Mouse (Mus musculus) CH12.LX (cell line): ENCODE measurements at regions not wholly inside any gene's neighbourhood (a gene's known extent, or its start where the extent isn't known, plus 50 kb on each side); places are given as distances from the start of the nearest gene placed in this dataset.

Experiments
- BHLHE40 ChIP-seq: IDR thresholded peaks from 2 replicates; pipeline ENCODE4 v1.6.1; 2011; ENCODE audit warnings: mild to moderate bottlenecking, low read depth, low read length, improper control_type of control experiment
- CTCF ChIP-seq, 2 experiments: IDR thresholded peaks in 1 of 2; conservative IDR thresholded peaks in 1 of 2; 2 replicates each; pipeline ENCODE4 v1.5.1; 2011 to 2012; ENCODE audit warnings: low read depth in 2 of 2, low read length in 2 of 2, improper control_type of control experiment in 1 of 2, inconsistent platforms in 1 of 2, mild to moderate bottlenecking in 1 of 2, moderate library complexity in 1 of 2
- EP300 ChIP-seq: IDR thresholded peaks from 2 replicates; pipeline ENCODE4 v1.6.1; 2011; ENCODE audit warnings: low read length, improper control_type of control experiment
- GABPA ChIP-seq: IDR thresholded peaks from 2 replicates; pipeline ENCODE4 v1.6.1; 2012; ENCODE audit warnings: low read depth, low read length, improper control_type of control experiment, inconsistent platforms; ENCODE audit not compliant: insufficient replicate concordance
- MAFK ChIP-seq: IDR thresholded peaks from 2 replicates; pipeline ENCODE4 v1.6.1; 2011; ENCODE audit warnings: low read length, improper control_type of control experiment; ENCODE audit not compliant: insufficient replicate concordance
- MAX ChIP-seq: IDR thresholded peaks from 2 replicates; pipeline ENCODE4 v1.6.1; 2011; ENCODE audit warnings: low read length, improper control_type of control experiment
- NRF1 ChIP-seq: IDR thresholded peaks from 2 replicates; pipeline ENCODE4 v1.6.1; 2014; ENCODE audit warnings: low read depth, mild to moderate bottlenecking, inconsistent platforms, low read length, improper control_type of control experiment, moderate library complexity
- POLR2A ChIP-seq: IDR thresholded peaks from 2 replicates; pipeline ENCODE4 v1.6.1; 2011; ENCODE audit warnings: low read depth, mild to moderate bottlenecking, improper control_type of control experiment, low read length
- RCOR1 ChIP-seq: conservative IDR thresholded peaks from 2 replicates; pipeline ENCODE4 v1.6.1; 2012; ENCODE audit warnings: low read depth, mild to moderate bottlenecking, inconsistent platforms, low read length, improper control_type of control experiment
- USF2 ChIP-seq: conservative IDR thresholded peaks from 2 replicates; pipeline ENCODE4 v1.6.1; 2011; ENCODE audit warnings: low read depth, low read length, improper control_type of control experiment
- ZKSCAN1 ChIP-seq: IDR thresholded peaks from 2 replicates; pipeline ENCODE4 v1.6.1; 2012; ENCODE audit warnings: low read depth, inconsistent platforms, low read length, improper control_type of control experiment, borderline replicate concordance
- ZNF384 ChIP-seq: IDR thresholded peaks from 2 replicates; pipeline ENCODE4 v1.6.1; 2012; ENCODE audit warnings: low read depth, low read length, improper control_type of control experiment, inconsistent platforms

- TF ChIP-seq CTCF (conservative IDR thresholded peaks at IDR 0.05 in 1 of 2, IDR thresholded peaks at IDR 0.05 in 1 of 2; ENCODE audit: low read depth in 2 of 2, low read length in 2 of 2) (no peak), MAFK (no peak), ZNF384 (no peak), RCOR1 (no peak), ZKSCAN1 (no peak), GABPA (no peak), MAX (no peak), EP300 (no peak), USF2 (no peak), NRF1 (no peak), POLR2A (no peak), BHLHE40 (no peak)
Measured at GRCm38 (mm10) chr8:88431389-88431788, 69.4 kb upstream of the Brd7 start.
